In the genomic region with DNA sequence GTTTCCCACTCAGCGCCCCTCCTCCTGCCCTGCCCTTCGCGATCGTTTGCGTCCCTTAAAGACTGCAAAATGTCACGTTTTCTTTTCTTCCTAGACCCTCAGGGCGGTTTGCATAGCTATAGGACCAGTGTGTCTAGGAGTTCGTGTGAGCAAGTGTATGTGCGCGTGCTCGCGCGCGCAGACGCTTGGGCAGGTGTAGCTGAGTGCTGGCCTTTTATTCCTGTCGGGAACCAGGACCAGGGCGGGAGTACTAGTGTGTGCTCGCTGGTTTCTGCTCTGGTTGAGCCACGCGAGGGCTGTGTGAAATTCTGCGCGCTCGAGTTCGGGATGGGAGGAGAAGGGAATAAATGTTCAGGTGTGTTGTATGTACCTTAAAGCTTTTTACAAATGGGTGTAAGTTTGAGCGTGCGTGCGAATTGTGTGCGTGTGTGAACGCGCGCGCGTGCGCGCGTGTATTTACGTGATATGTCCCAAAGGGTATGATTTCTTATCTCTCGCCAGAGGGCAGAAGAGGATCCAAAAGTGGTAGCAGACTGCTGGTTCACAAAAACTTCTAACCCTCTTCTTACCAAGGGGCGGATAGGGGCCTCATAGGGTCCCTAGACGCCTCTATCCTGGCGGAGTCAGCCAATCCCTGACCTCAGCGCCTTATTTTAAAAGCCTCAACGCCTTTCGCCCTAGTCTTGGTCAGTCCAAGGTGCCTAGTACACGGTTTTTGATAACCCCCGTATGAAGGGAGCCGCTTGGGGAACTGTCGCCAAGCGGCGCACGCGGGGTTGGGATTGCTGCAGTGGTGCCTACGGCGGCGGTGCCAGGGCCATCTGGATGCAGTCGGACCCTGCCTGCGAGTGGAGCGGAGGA, we compare ENCODE assay signal across 8 mouse cellular contexts. TPM values are rescaled to one million over a fixed set of nuclear protein-coding genes. Genes with fewer than 3 reads are reported as not detected.
DNase-seq lines count a peak whose midpoint lies in the region; ATAC-seq and TF ChIP-seq lines count a peak whose summit lies in the region.

No protein-coding gene starts in this region.

- peak overlapping the region; percentile 46 for H3K27ac ChIP-seq in gastrocnemius, adult 2 months
- peak overlapping the region; percentile 89 for H3K27ac ChIP-seq in forebrain, embryonic 14.5 days (ENCODE audit: low read depth, low read length)
- H3K27ac ChIP-seq in intestine, embryonic 15.5 days = no peak overlapping the region
- H3K27ac ChIP-seq in liver, embryonic 15.5 days (replicated peaks) = no peak overlapping the region

- DNase-seq in gastrocnemius, adult 2 months = peak; percentile 42
- DNase-seq in gastrocnemius, postnatal 4 days (ENCODE audit: low spot score in 2 of 2) = no peak
- DNase-seq in ZHBTc4 (ENCODE audit: low read depth, low spot score) = peak; percentile 59
- DNase-seq in forebrain, embryonic 14.5 days (ENCODE audit: low spot score) = peak; percentile 82
- DNase-seq in natural killer cell, adult 2 months (ENCODE audit: low spot score in 2 of 2) = peak; percentile 6 to 43

- H3K9me3 ChIP-seq in forebrain, embryonic 14.5 days (replicated peaks; ENCODE audit: control insufficient read depth, low read length) = no peaks in the 10 kb centered on the region
- no peaks in the 10 kb centered on the region for H3K9me3 ChIP-seq in intestine, embryonic 15.5 days
- no peaks in the 10 kb centered on the region for H3K9me3 ChIP-seq in liver, embryonic 15.5 days (replicated peaks)

- peak overlapping the region; percentile 70 for H3K4me3 ChIP-seq in gastrocnemius, adult 2 months
- peak overlapping the region; percentile 67 for H3K4me3 ChIP-seq in forebrain, embryonic 14.5 days (ENCODE audit: low read depth, low read length)
- H3K4me3 ChIP-seq in intestine, embryonic 15.5 days (replicated peaks) = peak overlapping the region; percentile 59
- H3K4me3 ChIP-seq in liver, embryonic 15.5 days (replicated peaks) = peak overlapping the region; percentile 49

- intact Hi-C loops in gastrocnemius, adult 2 months (cut with DNase I) = loop anchor here (5.0 kb wide), 1 partner anchor 120 kb away; no protein-coding TSS in a partner anchor

- peak; percentile 29 for ATAC-seq in forebrain, embryonic 14.5 days
- peak; percentile 54 for ATAC-seq in intestine, embryonic 15.5 days
- ATAC-seq in liver, embryonic 15.5 days (ENCODE audit: insufficient read depth) = no peak
- no peak; the same call in 1 of the 2 replicates for ATAC-seq in erythroblast, adult 5-6 weeks (replicated peaks; ENCODE audit: low FRiP score, poor library complexity, severe bottlenecking)

- H3K9ac ChIP-seq in forebrain, embryonic 14.5 days (ENCODE audit: low read length) = peak overlapping the region; percentile 72
- H3K9ac ChIP-seq in intestine, embryonic 15.5 days = no peak overlapping the region; the same call in 1 of the 2 replicates
- H3K9ac ChIP-seq in liver, embryonic 15.5 days = no peak overlapping the region

- WGBS in forebrain, embryonic 14.5 days = under 1% methylated on average over 58 of the region's 58 CpGs
- WGBS in intestine, embryonic 15.5 days = under 1% methylated on average over 58 of the region's 58 CpGs
- under 1% methylated on average over 58 of the region's 58 CpGs for WGBS in liver, embryonic 15.5 days (ENCODE audit: insufficient replicate concordance)

- TF ChIP-seq CTCF in gastrocnemius, adult 2 months (IDR thresholded peaks at IDR 0.05) = peak; percentile 22; the same call in 1 of the 2 replicates

- H3K27me3 ChIP-seq in forebrain, embryonic 14.5 days (replicated peaks; ENCODE audit: control insufficient read depth, insufficient read depth, low read length) = peaks cover 46% of the 10 kb centered on the region
- H3K27me3 ChIP-seq in intestine, embryonic 15.5 days (replicated peaks) = peaks cover 66% of the 10 kb centered on the region
- H3K27me3 ChIP-seq in liver, embryonic 15.5 days = peaks cover 100% of the 10 kb centered on the region

- H3K4me2 ChIP-seq in forebrain, embryonic 14.5 days (ENCODE audit: low read length) = peak overlapping the region; percentile 83
- peak overlapping the region; percentile 98 for H3K4me2 ChIP-seq in intestine, embryonic 15.5 days (replicated peaks)
- H3K4me2 ChIP-seq in liver, embryonic 15.5 days = peak overlapping the region; percentile 65

- no peaks in the 10 kb centered on the region for H3K36me3 ChIP-seq in forebrain, embryonic 14.5 days (ENCODE audit: control insufficient read depth, insufficient read depth, low read length)
- no peaks in the 10 kb centered on the region for H3K36me3 ChIP-seq in intestine, embryonic 15.5 days
- no peaks in the 10 kb centered on the region for H3K36me3 ChIP-seq in liver, embryonic 15.5 days (replicated peaks)

- H3K4me1 ChIP-seq in forebrain, embryonic 14.5 days (ENCODE audit: control insufficient read depth, insufficient read depth, low read length) = peaks cover 20% of the 10 kb centered on the region
- peaks cover 38% of the 10 kb centered on the region for H3K4me1 ChIP-seq in intestine, embryonic 15.5 days (replicated peaks)
- peaks cover 41% of the 10 kb centered on the region for H3K4me1 ChIP-seq in liver, embryonic 15.5 days (replicated peaks)

RNA-seq across cellular contexts. Expression of gene Rtn4rl2, which starts 1.1 kb away (rescaled TPM):
- under 1 TPM; 0.28 to 0.41 TPM for total RNA-seq in gastrocnemius, adult 2 months (2021)
- total RNA-seq in gastrocnemius, postnatal 4 days (2021) = under 1 TPM; 0.37 to 0.80 TPM
- polyA plus RNA-seq in forebrain, embryonic 14.5 days (2014; fragmentation: Nextera tagmentation; extraction: Ambion mirVana) = 7.5 and 13.6 TPM in 2 replicates
- 1.2 and 1.7 TPM in 2 replicates for polyA plus RNA-seq in intestine, embryonic 15.5 days (2015; fragmentation: Nextera tagmentation; extraction: Ambion mirVana)
- 0.09 TPM in 2 replicates for polyA plus RNA-seq in liver, embryonic 15.5 days (2015; fragmentation: Nextera tagmentation; extraction: Ambion mirVana)
- not detected in 2 replicates for total RNA-seq in erythroblast, adult 5-6 weeks (2015; ENCODE audit: low replicate concordance)
- not detected in 2 replicates for total RNA-seq in erythroblast, adult 5-6 weeks (2017; ENCODE audit: low replicate concordance)

RNA-seq across cellular contexts. Expression of gene Slc43a3, which starts 48.7 kb away (rescaled TPM):
- 10 to 100 TPM; 26.4 to 30.2 TPM for total RNA-seq in gastrocnemius, adult 2 months (2021)
- total RNA-seq in gastrocnemius, postnatal 4 days (2021) = 10 to 100 TPM; 29.4 to 29.7 TPM
- polyA plus RNA-seq in forebrain, embryonic 14.5 days (2014; fragmentation: Nextera tagmentation; extraction: Ambion mirVana) = 6.6 and 7.0 TPM in 2 replicates
- 45.4 and 48.2 TPM in 2 replicates for polyA plus RNA-seq in intestine, embryonic 15.5 days (2015; fragmentation: Nextera tagmentation; extraction: Ambion mirVana)
- 113 and 114 TPM in 2 replicates for polyA plus RNA-seq in liver, embryonic 15.5 days (2015; fragmentation: Nextera tagmentation; extraction: Ambion mirVana)
- 207 and 247 TPM in 2 replicates for total RNA-seq in erythroblast, adult 5-6 weeks (2015; ENCODE audit: low replicate concordance)
- 227 and 246 TPM in 2 replicates for total RNA-seq in erythroblast, adult 5-6 weeks (2017; ENCODE audit: low replicate concordance)

RNA-seq across cellular contexts. Expression of gene Slc43a1, which starts 49.0 kb away (rescaled TPM):
- total RNA-seq in gastrocnemius, adult 2 months (2021) = 10 to 100 TPM in 1 of 2 experiments, 1 to 10 TPM in 1; 6.3 to 11.6 TPM
- 1 to 10 TPM; 5.6 to 7.8 TPM for total RNA-seq in gastrocnemius, postnatal 4 days (2021)
- polyA plus RNA-seq in forebrain, embryonic 14.5 days (2014; fragmentation: Nextera tagmentation; extraction: Ambion mirVana) = 3.4 and 4.0 TPM in 2 replicates
- polyA plus RNA-seq in intestine, embryonic 15.5 days (2015; fragmentation: Nextera tagmentation; extraction: Ambion mirVana) = 15.0 and 16.3 TPM in 2 replicates
- 190 and 203 TPM in 2 replicates for polyA plus RNA-seq in liver, embryonic 15.5 days (2015; fragmentation: Nextera tagmentation; extraction: Ambion mirVana)
- total RNA-seq in erythroblast, adult 5-6 weeks (2015; ENCODE audit: low replicate concordance) = 756 and 864 TPM in 2 replicates
- total RNA-seq in erythroblast, adult 5-6 weeks (2017; ENCODE audit: low replicate concordance) = 516 and 701 TPM in 2 replicates

Comparison
In these comparisons a context has a peak if more than half of its experiments do, and no peak if none do; other contexts are left out.
1. DNase-seq: peak in gastrocnemius, adult 2 months (single experiment), ZHBTc4 (single experiment), forebrain, embryonic 14.5 days (single experiment) and natural killer cell, adult 2 months (2 of 2); none in gastrocnemius, postnatal 4 days (0 of 2).
2. H3K27ac ChIP-seq: peak in gastrocnemius, adult 2 months (single experiment) and forebrain, embryonic 14.5 days (single experiment); none in intestine, embryonic 15.5 days (single experiment) and liver, embryonic 15.5 days (single experiment).
3. ATAC-seq: peak in forebrain, embryonic 14.5 days (single experiment) and intestine, embryonic 15.5 days (single experiment); none in liver, embryonic 15.5 days (single experiment) and erythroblast, adult 5-6 weeks (single experiment).
4. RNA of gene Slc43a3, which starts 48.7 kb away (total RNA-seq): 207 to 247 TPM in erythroblast, adult 5-6 weeks; 26.4 to 30.2 TPM in gastrocnemius, adult 2 months and 29.4 to 29.7 TPM in gastrocnemius, postnatal 4 days; every median in the first group is over 4 times any median in the second.
5. RNA of gene Slc43a1, which starts 49.0 kb away (total RNA-seq): 516 to 864 TPM in erythroblast, adult 5-6 weeks; 6.3 to 11.6 TPM in gastrocnemius, adult 2 months and 5.6 to 7.8 TPM in gastrocnemius, postnatal 4 days; every median in the first group is over 10 times any median in the second.
6. Peak in every context shown above with its lines, with median percentiles within 50 percentile points of each other: H3K4me3 ChIP-seq and H3K4me2 ChIP-seq.